Mouse (Mus musculus): ENCODE results near the gene Fga. TPM values are rescaled to one million over a fixed set of nuclear protein-coding genes. Genes with fewer than 3 reads are reported as not detected.

The Fga gene
- polyA plus RNA-seq, 1 experiment, result 3.0 TPM

- 1% methylated on average over 11 of the region's 11 CpGs for WGBS
- Histone ChIP-seq H3K27ac (ENCODE audit: control insufficient read depth, insufficient read depth, low read depth, low read length, poor library complexity) (no peak overlapping the region), H3K4me3 (replicated peaks; ENCODE audit: control insufficient read depth, low read depth, low read length) (peak overlapping the region; percentile 10), H3K4me1 (ENCODE audit: control insufficient read depth, insufficient read depth, low read length) (no peaks in the 10 kb centered on the region)
- 0 out of 2 replicates have a peak, but pooled peaks have one; percentile 7 for TF ChIP-seq CTCF (IDR thresholded peaks at IDR 0.05; ENCODE audit: control insufficient read depth, insufficient read depth, low read length)
- no peak for TF ChIP-seq POLR2A (IDR thresholded peaks at IDR 0.05; ENCODE audit: borderline replicate concordance, control insufficient read depth, low read depth, low read length)
These were observed 54.7 kb downstream of the Fga start for GRCm38 (mm10) chr3:83080567-83081055.

Other genes with a start within 250 kb of the Fga start
- gene Rbm46, start 149.6 kb upstream of the Fga start, polyA plus RNA-seq (2011; ENCODE audit: insufficient read depth, insufficient read length, low replicate concordance, missing spikeins), result not detected in 2 replicates
- gene Lrat, start 122.1 kb upstream of the Fga start, polyA plus RNA-seq (2011; ENCODE audit: insufficient read depth, insufficient read length, low replicate concordance, missing spikeins), result 0.37 TPM in 1 of 2 replicates, not detected in the other
- 1.9 and 2.0 TPM in 2 replicates for gene Fgg, start 18.4 kb upstream of the Fga start, polyA plus RNA-seq (2011; ENCODE audit: insufficient read depth, insufficient read length, low replicate concordance, missing spikeins)
- gene Fgb, start 23.8 kb downstream of the Fga start, polyA plus RNA-seq (2011; ENCODE audit: insufficient read depth, insufficient read length, low replicate concordance, missing spikeins), result 1.5 and 8.1 TPM in 2 replicates
- gene Plrg1, start 29.4 kb downstream of the Fga start, polyA plus RNA-seq (2011; ENCODE audit: insufficient read depth, insufficient read length, low replicate concordance, missing spikeins), result 10.9 and 30.1 TPM in 2 replicates
- gene Dchs2, start 101.9 kb downstream of the Fga start, polyA plus RNA-seq (2011; ENCODE audit: insufficient read depth, insufficient read length, low replicate concordance, missing spikeins), result not detected in 2 replicates

Measured in bone marrow, adult 2 months (tissue).